Mouse (Mus musculus) embryo, embryonic 10 days (tissue): ENCODE data around the gene Sez6.

Experiments
- DNase-seq: peaks from one replicate; pipeline ENCODE4 v3.0.0-alpha.2; 2015; ENCODE audit warnings: low spot score

Gene Sez6

DNA sequence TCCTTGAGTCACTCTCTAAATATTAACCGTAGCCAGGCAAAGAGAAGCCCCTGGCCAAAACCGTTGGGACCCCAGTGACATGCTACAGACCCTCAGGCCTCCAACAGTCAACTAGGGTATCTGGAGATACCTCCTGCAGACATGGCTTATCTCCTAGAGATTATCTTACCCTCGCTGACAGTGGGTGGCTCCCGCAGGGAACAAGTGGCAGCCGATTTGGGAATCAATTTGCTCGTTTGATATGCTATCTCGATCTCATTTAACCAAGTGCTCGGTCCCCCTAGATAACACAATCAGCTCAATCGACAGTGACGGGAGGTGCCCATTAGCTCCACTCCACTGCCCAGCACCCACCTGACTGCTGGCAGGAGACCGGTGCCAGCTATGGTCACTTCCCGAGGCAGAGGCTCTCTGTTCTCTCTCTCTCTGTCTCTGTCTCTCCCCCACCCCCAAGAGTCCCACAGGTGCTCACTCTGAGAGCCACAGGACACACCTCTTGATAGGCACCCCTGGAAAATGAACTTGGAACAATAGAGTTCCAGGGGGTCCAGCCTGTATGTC lies 19.6 kb downstream of the Sez6 start:
- no peak for DNase-seq

DNA sequence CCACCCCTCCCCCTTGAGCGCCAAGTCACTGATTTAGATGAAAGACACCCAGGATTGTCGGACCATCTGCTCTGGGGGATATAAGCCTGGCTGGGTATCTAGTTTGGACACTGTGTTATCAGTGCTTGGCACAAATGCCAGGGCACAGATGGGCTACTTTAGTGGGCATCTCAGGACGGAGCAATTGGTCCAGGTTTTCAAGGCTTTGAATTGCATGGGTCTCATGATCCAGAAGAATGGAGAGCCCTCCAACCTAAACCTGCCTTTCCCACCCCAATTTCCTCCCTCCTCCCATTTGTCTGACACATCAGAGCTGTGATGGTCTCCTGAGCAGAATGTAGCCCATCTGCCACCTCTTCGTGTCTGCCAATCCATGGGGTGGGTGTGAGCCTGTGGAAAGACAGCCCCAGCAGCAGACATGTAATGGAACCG lies 20.2 kb downstream of the Sez6 start:
- DNase-seq: no peak

GRCm38 (mm10) chr11:77953671-77954070 lies 23.1 kb downstream of the Sez6 start:
- peak; percentile 69 for DNase-seq

GRCm38 (mm10) chr11:77956428-77956827 lies 25.8 kb downstream of the Sez6 start:
- DNase-seq: no peak

- no peak for DNase-seq
Observed at GRCm38 (mm10) chr11:77958268-77958667, 27.7 kb downstream of the Sez6 start.

- no peak for DNase-seq
Observed at GRCm38 (mm10) chr11:77958932-77959331, 28.3 kb downstream of the Sez6 start.

DNA sequence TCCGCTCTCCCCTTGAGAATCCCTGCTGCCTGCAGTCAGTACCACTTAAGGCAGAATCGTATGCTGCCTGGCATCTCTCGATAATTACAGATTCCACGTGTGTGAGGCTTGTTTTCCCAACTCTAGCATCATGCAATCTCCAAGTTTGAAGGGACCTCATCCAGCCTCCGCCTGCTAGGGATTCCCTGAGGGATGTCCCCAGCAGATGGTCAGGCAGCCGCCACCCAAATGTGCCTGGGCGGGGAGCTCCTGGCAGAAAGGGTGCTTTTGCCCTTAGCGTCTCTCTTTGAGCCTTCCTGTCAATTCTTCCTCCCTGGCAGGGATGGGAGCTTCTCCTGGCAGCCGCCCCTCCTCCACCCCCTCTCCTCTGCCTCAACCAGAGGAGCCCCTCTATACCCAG lies 29.6 kb downstream of the Sez6 start:
- DNase-seq: no peak

DNA sequence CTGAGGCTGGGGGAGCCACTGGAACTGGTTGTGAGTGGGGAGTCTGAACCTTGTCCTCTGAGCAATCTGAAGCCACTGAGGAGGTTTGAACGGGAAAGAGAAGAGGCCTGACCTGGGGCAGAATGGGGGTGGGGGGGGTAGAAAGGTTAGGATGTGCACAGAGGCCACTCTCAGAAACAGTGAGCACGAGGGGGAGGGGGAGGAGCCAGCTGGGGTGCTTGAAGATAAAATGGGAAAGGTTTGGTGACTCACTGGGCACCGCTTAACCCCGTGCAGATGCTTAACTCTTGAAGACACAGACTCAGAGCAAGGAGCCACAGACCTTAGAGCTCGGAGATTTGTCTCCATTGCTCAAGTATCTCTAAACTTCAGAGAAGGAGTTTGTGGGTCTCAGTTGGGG lies 30.3 kb downstream of the Sez6 start:
- no peak for DNase-seq

DNA sequence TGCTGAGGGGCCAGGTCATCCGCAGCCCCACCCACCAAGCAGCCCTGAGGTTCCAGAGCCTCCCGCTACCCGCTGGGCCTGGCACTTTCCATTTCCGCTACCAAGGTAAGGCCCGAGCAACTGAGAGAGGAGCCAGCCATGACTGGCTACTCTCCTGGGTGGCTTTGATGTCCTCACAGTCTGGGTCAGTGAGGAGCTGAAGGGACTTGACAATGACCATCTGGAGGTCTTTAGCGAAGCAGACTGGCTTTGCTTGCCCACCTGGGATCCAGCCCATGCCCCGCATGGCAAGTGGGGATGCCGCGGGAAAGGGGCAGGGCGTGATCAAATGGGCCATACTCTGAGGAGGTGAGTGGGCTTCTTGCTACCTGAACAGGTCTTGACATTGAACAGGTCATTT lies 32.3 kb downstream of the Sez6 start:
- DNase-seq: no peak

DNA sequence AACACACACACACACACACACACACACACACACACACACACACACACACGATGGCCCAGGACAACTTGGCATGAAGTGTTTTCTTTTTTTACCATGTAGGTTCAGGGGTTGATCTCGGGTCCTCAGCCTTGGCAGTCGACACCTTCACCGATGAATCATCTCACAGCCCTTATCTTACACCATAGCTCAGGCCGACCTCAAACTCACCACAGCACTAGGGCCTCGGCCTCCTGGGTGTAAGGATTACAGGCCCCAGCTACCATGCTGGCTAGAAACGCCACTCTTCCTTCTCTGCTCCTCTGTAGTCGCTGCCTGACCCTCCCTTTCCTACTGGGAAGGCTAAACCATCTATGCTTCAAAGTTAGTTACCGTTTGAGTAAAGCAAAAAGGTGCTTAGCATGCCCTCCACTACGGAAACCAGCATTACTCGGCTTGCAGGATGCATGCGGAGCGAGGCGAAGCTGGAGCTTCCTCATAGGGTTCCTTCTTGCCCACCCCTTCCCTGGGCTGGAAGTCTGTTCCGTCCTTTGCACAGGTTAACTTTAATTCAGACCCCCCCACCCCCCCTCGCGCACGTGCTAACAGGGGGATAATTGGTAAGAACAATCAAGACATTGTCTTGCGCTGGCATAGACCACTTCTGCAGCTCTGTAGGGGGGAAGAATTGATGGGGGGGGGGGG lies 34.0 kb downstream of the Sez6 start:
- DNase-seq: peak; percentile 51

- peak; percentile 77 for DNase-seq
Observed at GRCm38 (mm10) chr11:77965101-77966036, 34.8 kb downstream of the Sez6 start.

GRCm38 (mm10) chr11:77966037-77966391 lies 35.4 kb downstream of the Sez6 start:
- no peak for DNase-seq

DNA sequence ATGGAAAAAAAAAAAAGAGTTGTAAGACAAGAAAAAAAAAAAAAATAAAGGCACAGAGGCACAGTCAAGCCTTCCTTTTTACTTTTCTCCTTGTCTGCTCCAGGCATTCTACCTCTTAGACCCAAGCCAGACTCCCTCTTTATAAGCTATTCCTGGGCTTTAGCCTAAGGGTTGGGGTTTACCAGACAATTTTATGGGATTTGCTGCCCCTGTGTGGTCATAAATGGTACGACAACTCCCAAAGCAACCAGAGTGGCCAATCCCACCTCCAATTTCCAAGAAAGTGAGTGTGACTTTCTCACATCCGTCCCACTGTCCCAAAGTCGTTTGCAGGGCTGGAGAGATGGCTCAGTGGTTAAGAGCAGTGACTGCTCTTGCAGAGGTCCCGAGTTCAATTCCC lies 36.5 kb downstream of the Sez6 start:
- DNase-seq: peak; percentile 79

GRCm38 (mm10) chr11:77968786-77969185 lies 38.2 kb downstream of the Sez6 start:
- DNase-seq: no peak

GRCm38 (mm10) chr11:77970718-77971117 lies 40.1 kb downstream of the Sez6 start:
- DNase-seq: no peak

DNA sequence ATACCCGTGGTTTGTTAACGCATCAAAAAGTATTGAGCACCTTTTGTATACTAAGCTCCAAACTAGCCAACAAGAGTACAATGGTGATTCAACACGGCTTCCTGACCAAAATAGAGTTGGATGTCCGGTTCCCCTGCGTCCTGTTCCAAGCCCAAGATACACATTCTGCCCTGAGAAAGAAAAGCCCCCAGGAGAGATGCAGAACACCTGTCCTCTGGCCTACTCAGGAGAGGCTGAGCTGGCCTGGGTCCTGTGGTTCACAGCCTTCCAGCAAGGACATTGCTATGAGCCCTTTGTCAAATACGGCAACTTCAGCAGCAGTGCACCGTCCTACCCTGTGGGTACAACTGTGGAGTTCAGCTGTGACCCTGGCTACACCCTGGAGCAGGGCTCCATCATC lies 42.9 kb downstream of the Sez6 start:
- DNase-seq: no peak

GRCm38 (mm10) chr11:77974325-77974724 lies 43.7 kb downstream of the Sez6 start:
- DNase-seq: no peak

DNA sequence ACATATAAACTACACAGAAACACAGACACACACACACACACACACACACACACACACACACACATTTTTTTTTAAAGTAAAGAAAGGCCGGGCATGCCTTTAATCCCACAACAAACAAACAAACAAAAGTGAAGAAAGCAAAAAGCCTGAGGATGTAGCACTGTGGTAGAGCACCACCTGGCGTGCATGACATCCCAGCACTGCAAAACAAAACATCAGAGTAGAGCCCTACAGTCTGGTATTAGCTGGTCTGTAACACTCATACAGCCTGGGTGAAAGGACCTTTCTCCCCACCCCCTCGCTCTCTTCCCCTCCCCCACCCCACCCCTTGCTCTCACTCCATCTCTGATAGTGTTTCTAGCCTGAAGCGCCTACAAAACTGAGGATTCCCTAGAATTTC lies 45.3 kb downstream of the Sez6 start:
- DNase-seq: no peak

DNA sequence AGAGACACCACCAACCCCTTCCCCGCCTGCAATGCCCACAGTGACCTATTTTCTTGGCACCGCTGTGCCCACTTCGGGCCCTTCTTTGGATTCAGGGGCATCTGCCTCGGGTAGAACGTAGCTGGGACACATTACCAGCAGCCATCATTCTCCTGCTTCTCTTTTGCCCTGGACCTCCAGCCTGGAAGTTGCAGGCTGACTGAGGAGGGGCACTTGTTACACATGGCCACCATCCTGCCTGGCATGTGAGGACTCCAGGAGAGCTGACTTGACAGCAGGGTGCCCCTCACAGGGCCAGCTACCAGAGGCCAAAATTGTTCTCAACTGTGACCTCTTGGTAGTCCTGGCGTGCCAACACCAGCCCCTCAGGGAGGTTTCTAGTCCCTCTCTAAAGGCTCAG lies 47.6 kb downstream of the Sez6 start:
- DNase-seq: no peak

DNA sequence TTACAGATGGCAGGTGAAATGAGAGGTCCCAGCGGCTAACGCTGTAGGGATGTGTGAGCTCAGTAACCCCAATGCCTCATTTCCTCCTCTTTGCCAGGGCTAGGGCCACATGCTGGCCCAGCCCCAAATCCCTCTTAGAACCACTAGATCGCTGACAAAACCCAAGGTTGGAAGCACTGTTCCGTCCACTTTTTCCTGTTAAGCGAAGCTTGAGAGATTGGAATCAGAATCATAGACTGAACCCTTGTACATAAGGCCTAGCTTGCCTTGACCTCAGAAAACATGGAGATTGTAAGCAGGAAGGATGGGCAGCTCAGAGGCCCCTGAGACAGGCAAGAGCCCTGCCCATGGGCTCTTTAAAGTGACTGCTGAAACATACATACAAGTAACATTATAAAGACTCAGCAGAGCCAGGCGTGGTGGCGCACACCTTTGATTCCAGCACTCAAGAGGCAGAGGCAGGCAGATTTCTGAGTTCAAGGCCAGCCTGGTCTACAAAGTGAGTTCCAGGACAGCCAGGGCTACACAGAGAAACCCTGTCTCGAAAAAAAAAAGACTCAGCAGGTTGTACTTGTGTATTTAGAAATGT lies 48.7 kb downstream of the Sez6 start:
- DNase-seq: no peak

DNA sequence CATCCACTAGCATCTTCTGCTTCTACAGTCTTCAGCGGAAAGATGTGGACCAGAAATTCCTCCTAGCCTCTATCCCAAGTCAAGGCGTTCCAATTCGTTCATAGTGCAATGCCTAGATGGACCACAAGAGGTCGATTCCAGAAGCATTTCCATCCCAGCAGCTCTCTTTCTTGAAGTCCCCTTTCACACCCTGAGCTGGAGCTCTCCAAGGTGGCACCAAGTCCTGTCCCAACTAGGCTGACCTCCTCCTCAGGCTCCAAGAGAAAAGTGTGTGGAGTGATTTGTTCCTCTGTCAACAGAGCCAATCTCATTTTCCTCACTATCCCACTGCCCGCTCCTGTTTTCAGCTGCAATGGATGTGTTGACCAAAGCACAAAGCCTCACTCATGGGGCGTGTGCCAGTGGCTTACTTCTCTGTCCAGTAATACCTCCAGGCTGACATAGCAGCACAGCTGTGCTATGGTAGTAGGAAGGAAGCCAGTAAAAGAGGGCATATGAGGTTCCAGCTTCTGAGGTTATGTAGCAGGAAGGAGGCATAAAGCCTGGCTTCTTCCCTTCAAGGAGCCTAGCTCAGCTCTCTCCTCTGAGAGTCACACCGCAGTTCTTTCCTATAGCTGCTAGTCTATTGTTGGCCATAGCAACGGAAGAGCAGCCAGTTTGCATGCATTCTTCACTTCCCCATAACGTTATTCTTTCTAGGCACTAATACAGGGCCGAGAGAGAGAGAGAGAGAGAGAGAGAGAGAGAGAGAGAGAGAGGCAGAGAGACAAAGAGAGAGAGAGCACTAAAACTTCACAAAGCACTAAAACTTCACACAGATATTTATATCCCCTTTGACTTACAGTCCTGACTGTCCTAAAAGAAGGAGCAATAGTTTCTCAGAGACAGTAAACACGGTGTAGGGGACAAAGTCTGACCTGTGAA lies 49.9 kb downstream of the Sez6 start:
- peak; percentile 87 for DNase-seq
